Mouse (Mus musculus): ENCODE data around the gene Pxn.

- TF ChIP-seq POLR2A (IDR thresholded peaks at IDR 0.05; ENCODE audit: borderline replicate concordance, insufficient read depth, low read length) (no peak), CTCF (IDR thresholded peaks at IDR 0.05; ENCODE audit: borderline replicate concordance, insufficient read depth, low read depth, low read length) (peak; percentile 95)
Observed at GRCm38 (mm10) chr5:115538693-115539043, 32.2 kb downstream of the Pxn start.

Measured in cerebellum, adult 2 months (tissue).